Mouse (Mus musculus): ENCODE data around the gene C1ra. TPM values are rescaled to one million over a fixed set of nuclear protein-coding genes. Genes with fewer than 3 reads are reported as not detected.
"Not testable (repeated sequence)": the region's sequence is repeated elsewhere in the genome, so short reads cannot be mapped to it uniquely, and the experiment has no call there.

C1ra gene
- polyA plus RNA-seq, 1 experiment from 2014 or later, result 0.23 TPM

DNA sequence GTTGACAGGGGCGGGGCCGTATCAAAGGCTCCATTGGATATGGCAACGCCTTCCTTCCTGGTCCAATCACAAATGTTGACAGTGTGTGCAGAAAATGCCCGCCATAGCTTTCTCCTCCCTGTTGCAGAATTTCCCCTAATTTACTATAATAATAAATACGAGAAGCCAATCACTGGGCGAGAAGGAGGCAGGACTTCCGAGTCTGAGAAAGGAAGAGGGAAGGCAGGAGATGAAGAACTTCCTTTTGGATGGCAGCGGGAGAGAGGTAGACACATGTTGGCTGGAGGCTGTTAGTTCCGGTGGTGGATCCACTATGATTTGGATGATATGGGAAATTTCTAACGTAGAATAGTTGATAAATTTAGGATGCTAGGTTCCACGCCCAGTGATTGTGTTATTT is 37.6 kb upstream of the C1ra start:
- Histone ChIP-seq H3K4me3 (ENCODE audit: low read length) (no peak overlapping the region), H3K9ac (ENCODE audit: low read depth, low read length) (no peak overlapping the region), H3K9me3 (ENCODE audit: control insufficient read depth, low read length) (no peaks in the 10 kb centered on the region), H3K4me1 (ENCODE audit: control insufficient read depth, insufficient read depth, low read depth, low read length) (no peaks in the 10 kb centered on the region), H3K4me2 (ENCODE audit: low read length) (no peak overlapping the region), H3K27ac (ENCODE audit: low read depth, low read length) (no peak overlapping the region), H3K27me3 (replicated peaks; ENCODE audit: control insufficient read depth, insufficient read depth, low read length) (no peaks in the 10 kb centered on the region; the same call in 1 of the 2 replicates), H3K36me3 (ENCODE audit: control insufficient read depth, insufficient read depth, low read length) (no peaks in the 10 kb centered on the region)
- WGBS, result 86% methylated on average over 11 of the region's 11 CpGs
- no peak for ATAC-seq

DNA sequence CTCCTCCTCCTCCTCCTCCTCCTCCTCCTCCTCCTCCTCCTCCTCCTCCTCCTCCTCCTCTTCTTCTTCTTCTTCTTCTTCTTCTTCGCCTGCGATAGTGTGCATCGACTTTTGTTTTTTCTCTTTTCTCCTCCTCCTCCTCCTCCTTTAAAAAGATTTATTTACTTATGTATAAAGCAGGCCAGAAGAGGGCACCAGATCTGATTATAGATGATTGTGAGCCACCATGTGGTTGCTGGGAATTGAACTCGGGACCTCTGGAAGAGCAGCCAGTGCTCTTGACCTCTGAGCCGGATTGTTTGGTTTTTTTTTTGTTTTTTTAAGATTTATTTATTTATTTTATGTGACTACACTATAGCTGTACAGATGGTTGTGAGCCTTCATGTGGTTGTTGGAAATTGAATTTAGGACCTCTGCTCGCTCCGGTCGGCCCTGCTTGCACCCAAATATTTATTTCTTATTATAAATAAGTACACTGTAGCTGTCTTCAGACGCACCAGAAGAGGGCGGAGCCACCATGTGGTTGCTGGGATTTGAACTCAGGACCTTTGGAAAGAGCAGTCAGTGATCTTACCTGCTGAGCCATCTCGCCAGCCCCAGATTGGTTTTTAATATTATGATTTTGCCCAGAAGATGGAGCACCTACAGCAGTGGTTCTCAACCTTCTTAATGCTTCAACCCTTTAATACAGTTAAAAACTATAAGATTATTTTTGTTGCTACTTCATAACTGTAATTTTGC is 36.7 kb upstream of the C1ra start:
- not testable (repeated sequence) for H3K9me3 ChIP-seq (ENCODE audit: control insufficient read depth, low read length); H3K4me3 ChIP-seq (ENCODE audit: low read length); H3K27me3 ChIP-seq (replicated peaks; ENCODE audit: control insufficient read depth, insufficient read depth, low read length); H3K9ac ChIP-seq (ENCODE audit: low read depth, low read length); H3K36me3 ChIP-seq (ENCODE audit: control insufficient read depth, insufficient read depth, low read length); H3K4me2 ChIP-seq (ENCODE audit: low read length); H3K4me1 ChIP-seq (ENCODE audit: control insufficient read depth, insufficient read depth, low read depth, low read length); ATAC-seq; H3K27ac ChIP-seq (ENCODE audit: low read depth, low read length)
- 90% methylated on average over 11 of the region's 11 CpGs for WGBS

DNA sequence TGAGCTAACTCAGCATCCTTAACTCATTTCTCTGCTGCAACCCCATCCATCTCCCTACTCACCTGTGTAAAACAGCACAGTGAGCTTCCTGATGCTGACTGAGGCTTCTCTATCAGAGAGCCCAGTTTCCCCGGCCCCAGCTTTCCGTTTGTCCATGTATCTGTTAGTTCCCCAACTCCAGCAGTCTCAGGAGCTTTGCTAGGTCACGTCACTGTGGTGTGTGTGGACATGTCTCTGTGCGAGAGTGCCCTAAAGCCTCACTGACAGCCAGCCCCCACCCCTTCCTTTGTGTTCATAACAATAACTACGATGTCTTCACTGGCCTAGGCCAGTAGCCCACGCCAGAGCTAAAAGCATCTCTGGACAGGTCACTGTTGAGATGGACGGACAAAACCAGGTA is 36.0 kb upstream of the C1ra start:
- ATAC-seq, result no peak

GRCm38 (mm10) chr6:124476796-124477195 is 35.4 kb upstream of the C1ra start:
- no peaks in the 10 kb centered on the region for H3K4me1 ChIP-seq (ENCODE audit: control insufficient read depth, insufficient read depth, low read depth, low read length)
- ATAC-seq, result no peak
- 87% methylated on average over 11 of the region's 11 CpGs for WGBS

More for the DNA sequence above, 36.0 kb upstream of the C1ra start:
- no peak overlapping the region for H3K4me3 ChIP-seq (ENCODE audit: low read length)
- no peaks in the 10 kb centered on the region; the same call in 1 of the 2 replicates for H3K27me3 ChIP-seq (replicated peaks; ENCODE audit: control insufficient read depth, insufficient read depth, low read length)
- H3K4me1 ChIP-seq (ENCODE audit: control insufficient read depth, insufficient read depth, low read depth, low read length), result no peaks in the 10 kb centered on the region
- H3K27ac ChIP-seq (ENCODE audit: low read depth, low read length), result no peak overlapping the region
- WGBS, result 61% methylated on average over 7 of the region's 7 CpGs
- no peaks in the 10 kb centered on the region for H3K36me3 ChIP-seq (ENCODE audit: control insufficient read depth, insufficient read depth, low read length)
- H3K9ac ChIP-seq (ENCODE audit: low read depth, low read length), result no peak overlapping the region
- no peak overlapping the region for H3K4me2 ChIP-seq (ENCODE audit: low read length)
- no peaks in the 10 kb centered on the region for H3K9me3 ChIP-seq (ENCODE audit: control insufficient read depth, low read length)

DNA sequence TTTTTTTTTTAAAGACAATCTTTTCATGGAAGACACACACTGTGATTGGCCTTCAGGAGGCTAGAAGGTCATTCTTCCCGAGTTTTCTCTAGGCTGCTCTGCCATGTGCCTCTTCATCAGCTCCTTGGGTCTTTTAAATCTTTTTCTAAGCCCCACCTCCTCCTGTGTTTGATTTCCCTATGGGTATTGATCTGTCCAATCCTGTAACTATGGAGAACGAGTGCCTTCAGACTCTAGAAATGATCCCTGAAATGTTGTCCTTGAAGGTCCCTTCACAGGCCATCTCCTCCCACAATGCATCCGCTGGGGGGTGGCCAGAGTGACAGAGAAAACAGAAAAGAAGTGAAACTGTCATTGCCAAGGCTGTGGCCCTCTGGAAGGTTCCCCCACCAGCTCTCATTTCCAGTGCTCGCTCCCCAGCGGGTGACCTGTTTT is 35.0 kb upstream of the C1ra start:
- H3K9me3 ChIP-seq (ENCODE audit: control insufficient read depth, low read length), result no peaks in the 10 kb centered on the region
- no peak for ATAC-seq
- H3K36me3 ChIP-seq (ENCODE audit: control insufficient read depth, insufficient read depth, low read length), result no peaks in the 10 kb centered on the region
- H3K4me1 ChIP-seq (ENCODE audit: control insufficient read depth, insufficient read depth, low read depth, low read length), result no peaks in the 10 kb centered on the region
- no peak overlapping the region for H3K27ac ChIP-seq (ENCODE audit: low read depth, low read length)
- H3K4me3 ChIP-seq (ENCODE audit: low read length), result no peak overlapping the region
- no peaks in the 10 kb centered on the region; the same call in 1 of the 2 replicates for H3K27me3 ChIP-seq (replicated peaks; ENCODE audit: control insufficient read depth, insufficient read depth, low read length)
- no peak overlapping the region for H3K9ac ChIP-seq (ENCODE audit: low read depth, low read length)
- 72% methylated on average over 5 of the region's 5 CpGs for WGBS
- no peak overlapping the region for H3K4me2 ChIP-seq (ENCODE audit: low read length)

More at GRCm38 (mm10) chr6:124476796-124477195, 35.4 kb upstream of the C1ra start:
- Histone ChIP-seq H3K4me2 (ENCODE audit: low read length) (no peak overlapping the region), H3K27me3 (replicated peaks; ENCODE audit: control insufficient read depth, insufficient read depth, low read length) (no peaks in the 10 kb centered on the region; the same call in 1 of the 2 replicates), H3K9me3 (ENCODE audit: control insufficient read depth, low read length) (no peaks in the 10 kb centered on the region), H3K4me3 (ENCODE audit: low read length) (no peak overlapping the region), H3K27ac (ENCODE audit: low read depth, low read length) (no peak overlapping the region), H3K36me3 (ENCODE audit: control insufficient read depth, insufficient read depth, low read length) (no peaks in the 10 kb centered on the region), H3K9ac (ENCODE audit: low read depth, low read length) (no peak overlapping the region)

DNA sequence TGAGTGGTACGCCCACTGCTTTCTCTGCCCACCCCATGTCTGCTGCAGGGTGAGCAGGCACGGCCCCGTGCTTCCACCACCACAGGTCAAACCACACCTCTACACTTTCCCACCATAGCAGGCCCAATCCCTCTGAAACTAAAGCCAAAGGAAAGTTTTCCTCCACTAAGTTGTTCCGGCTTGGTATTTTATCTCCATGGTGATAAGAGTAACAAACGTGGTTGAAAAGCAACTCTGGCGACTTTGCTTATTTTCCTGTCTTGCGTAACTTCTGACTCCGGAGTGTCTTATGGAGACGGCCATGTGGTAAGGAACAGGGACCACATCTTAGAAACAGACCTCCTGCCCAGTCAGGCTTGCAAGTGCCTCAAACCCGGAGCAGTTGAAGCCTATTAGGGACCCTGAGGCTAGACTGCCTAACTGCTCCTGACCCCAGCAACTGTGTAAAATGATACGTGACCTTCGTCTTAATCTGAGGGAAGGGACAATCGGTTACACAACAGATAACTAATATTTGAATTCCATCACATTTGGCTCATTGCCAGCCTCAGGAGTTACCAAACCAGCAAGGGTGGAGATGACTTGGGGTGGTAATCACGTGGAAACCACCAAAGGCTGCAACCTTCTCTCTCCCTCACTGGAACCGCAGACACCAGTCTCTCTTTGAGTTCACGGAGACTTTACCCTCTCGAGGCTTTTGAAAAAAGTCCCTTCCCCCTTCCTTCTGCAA is 34.1 kb upstream of the C1ra start:
- H3K4me2 ChIP-seq (ENCODE audit: low read length), result no peak overlapping the region
- H3K27me3 ChIP-seq (replicated peaks; ENCODE audit: control insufficient read depth, insufficient read depth, low read length), result no peaks in the 10 kb centered on the region; the same call in 1 of the 2 replicates
- H3K9me3 ChIP-seq (ENCODE audit: control insufficient read depth, low read length), result no peaks in the 10 kb centered on the region
- H3K4me3 ChIP-seq (ENCODE audit: low read length), result no peak overlapping the region
- H3K4me1 ChIP-seq (ENCODE audit: control insufficient read depth, insufficient read depth, low read depth, low read length), result no peaks in the 10 kb centered on the region
- no peak overlapping the region for H3K27ac ChIP-seq (ENCODE audit: low read depth, low read length)
- no peak for ATAC-seq
- no peak overlapping the region for H3K9ac ChIP-seq (ENCODE audit: low read depth, low read length)
- WGBS, result 80% methylated on average over 17 of the region's 17 CpGs
- no peaks in the 10 kb centered on the region for H3K36me3 ChIP-seq (ENCODE audit: control insufficient read depth, insufficient read depth, low read length)

- Histone ChIP-seq H3K9me3 (ENCODE audit: control insufficient read depth, low read length) (no peaks in the 10 kb centered on the region), H3K27me3 (replicated peaks; ENCODE audit: control insufficient read depth, insufficient read depth, low read length) (no peaks in the 10 kb centered on the region), H3K27ac (ENCODE audit: low read depth, low read length) (no peak overlapping the region), H3K9ac (ENCODE audit: low read depth, low read length) (no peak overlapping the region), H3K4me2 (ENCODE audit: low read length) (no peak overlapping the region), H3K36me3 (ENCODE audit: control insufficient read depth, insufficient read depth, low read length) (no peaks in the 10 kb centered on the region), H3K4me1 (ENCODE audit: control insufficient read depth, insufficient read depth, low read depth, low read length) (no peaks in the 10 kb centered on the region), H3K4me3 (ENCODE audit: low read length) (no peak overlapping the region)
- ATAC-seq, result no peak
- WGBS, result 96% methylated on average over 3 of the region's 3 CpGs
These were observed 33.2 kb upstream of the C1ra start for GRCm38 (mm10) chr6:124478874-124479572.

DNA sequence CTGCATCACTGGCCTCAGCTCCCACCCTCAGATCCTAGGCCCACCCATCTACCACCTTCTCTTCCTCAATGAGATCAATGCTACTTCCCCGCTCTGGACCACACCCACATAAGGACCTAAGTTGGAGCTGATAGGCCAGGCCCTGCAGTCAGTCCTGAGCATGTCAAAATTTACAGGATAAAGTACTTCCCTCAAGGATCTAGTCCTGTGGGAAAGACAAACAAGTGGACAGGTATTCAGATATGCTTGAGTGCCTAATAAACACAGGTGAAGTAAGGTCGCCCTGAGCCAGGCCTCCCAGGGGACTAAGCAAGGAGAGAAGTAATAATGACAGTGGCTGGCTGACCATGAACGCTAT is 32.7 kb upstream of the C1ra start:
- no peak overlapping the region for H3K9ac ChIP-seq (ENCODE audit: low read depth, low read length)
- H3K27ac ChIP-seq (ENCODE audit: low read depth, low read length), result no peak overlapping the region
- H3K9me3 ChIP-seq (ENCODE audit: control insufficient read depth, low read length), result no peaks in the 10 kb centered on the region
- no peaks in the 10 kb centered on the region for H3K4me1 ChIP-seq (ENCODE audit: control insufficient read depth, insufficient read depth, low read depth, low read length)
- no peaks in the 10 kb centered on the region for H3K36me3 ChIP-seq (ENCODE audit: control insufficient read depth, insufficient read depth, low read length)
- no peaks in the 10 kb centered on the region for H3K27me3 ChIP-seq (replicated peaks; ENCODE audit: control insufficient read depth, insufficient read depth, low read length)
- ATAC-seq, result no peak; the same call in 1 of the 2 replicates
- no peak overlapping the region for H3K4me3 ChIP-seq (ENCODE audit: low read length)
- H3K4me2 ChIP-seq (ENCODE audit: low read length), result no peak overlapping the region
- 90% methylated on average over 3 of the region's 3 CpGs for WGBS

DNA sequence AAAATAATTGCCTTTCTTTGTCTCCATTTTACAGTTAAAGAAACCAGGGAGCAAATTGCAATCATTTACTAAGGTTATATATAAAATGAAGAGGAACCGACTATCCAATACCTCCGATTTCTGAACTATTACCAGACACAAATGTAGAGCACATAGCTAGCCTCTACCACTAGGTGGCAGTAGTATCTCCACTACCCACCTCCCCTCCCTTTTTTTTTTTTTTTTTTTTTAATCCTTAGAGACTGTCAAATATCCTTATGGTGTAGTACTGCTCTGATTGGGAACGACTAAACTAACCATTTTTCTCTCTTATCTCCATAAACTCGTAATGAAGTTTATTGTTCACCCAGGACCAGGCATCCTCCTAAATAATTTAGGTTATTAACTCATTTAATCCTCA is 31.9 kb upstream of the C1ra start:
- Histone ChIP-seq H3K36me3 (ENCODE audit: control insufficient read depth, insufficient read depth, low read length) (no peaks in the 10 kb centered on the region), H3K4me3 (ENCODE audit: low read length) (no peak overlapping the region), H3K4me2 (ENCODE audit: low read length) (no peak overlapping the region), H3K9me3 (ENCODE audit: control insufficient read depth, low read length) (no peaks in the 10 kb centered on the region), H3K9ac (ENCODE audit: low read depth, low read length) (no peak overlapping the region), H3K4me1 (ENCODE audit: control insufficient read depth, insufficient read depth, low read depth, low read length) (no peaks in the 10 kb centered on the region), H3K27me3 (replicated peaks; ENCODE audit: control insufficient read depth, insufficient read depth, low read length) (no peaks in the 10 kb centered on the region), H3K27ac (ENCODE audit: low read depth, low read length) (no peak overlapping the region)
- WGBS, result 50% methylated on average over 4 of the region's 4 CpGs
- 0 out of 2 replicates have a peak, but pooled peaks have one; percentile 18 for ATAC-seq

Data from hindbrain, embryonic 16.5 days (tissue).